Mouse (Mus musculus) kidney, adult 2 months (tissue): ENCODE measurements around the gene Cirbp.

Source experiments
- CTCF ChIP-seq: fragments of 200-500 bp; conservative IDR thresholded peaks from 2 replicates; pipeline ENCODE4 v1.5.1; 2011; ENCODE audit warnings: low read depth, mild to moderate bottlenecking, control low read depth, low read length, moderate library complexity, mixed read lengths; ENCODE audit not compliant: insufficient read depth, insufficient read length
- POLR2A ChIP-seq: fragments of 200-500 bp; IDR thresholded peaks from one replicate; pipeline ENCODE4 v1.6.1; 2011; ENCODE audit warnings: low read depth, low read length, control low read depth

DNA sequence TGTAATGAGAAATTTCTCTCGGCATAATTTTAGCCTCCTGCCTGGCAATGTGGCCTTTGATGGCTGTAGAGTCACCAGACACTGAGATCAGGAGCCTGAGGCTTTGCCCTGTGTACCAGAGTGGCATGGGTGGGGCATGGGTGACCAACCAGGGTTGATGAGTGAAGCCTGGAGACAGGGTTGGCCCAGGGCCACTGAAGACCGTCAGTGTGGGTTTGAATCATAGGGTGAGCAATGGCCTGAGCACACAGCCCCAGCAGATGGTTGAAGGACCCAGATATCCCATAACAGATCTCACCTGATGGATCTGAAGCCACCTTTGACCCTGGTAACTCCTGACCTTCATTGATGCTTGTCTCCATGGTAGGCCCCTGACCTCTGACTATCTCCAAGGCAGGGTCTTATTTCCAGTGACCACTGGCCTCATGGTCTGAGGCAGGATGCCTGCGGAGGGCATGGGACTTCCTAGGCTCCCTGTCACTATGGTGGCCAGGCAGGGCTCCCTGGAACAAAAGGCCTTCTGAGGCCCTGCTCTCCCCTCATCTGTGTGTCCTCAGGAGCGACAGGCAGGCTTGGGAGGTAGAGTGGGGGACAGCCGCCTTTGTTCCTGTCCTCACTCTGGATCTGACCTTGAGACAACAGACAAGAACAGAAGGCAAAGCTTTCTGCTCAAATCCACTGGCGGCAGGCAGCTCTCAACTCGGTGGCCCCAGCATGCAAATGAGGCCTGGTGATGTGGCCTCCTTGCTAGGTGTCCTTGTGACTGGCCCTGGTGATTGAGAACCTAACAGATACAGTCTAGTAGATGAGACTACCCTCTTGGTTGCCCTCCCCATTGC lies 11.9 kb downstream of the Cirbp start:
- no peak for TF ChIP-seq CTCF
- TF ChIP-seq POLR2A: no peak
